Mouse (Mus musculus): ENCODE data around the gene Gm20388. TPM values are rescaled to one million over a fixed set of nuclear protein-coding genes. Genes with fewer than 3 reads are reported as not detected.
A peak's percentile ranks its signal among the peaks of the same experiment; 100 is the strongest.

Gm20388 gene
- polyA plus RNA-seq, 1 experiment: 0.36 TPM

GRCm38 (mm10) chr8:123989128-123989527 is 4078.5 kb downstream of the Gm20388 start:
- Histone ChIP-seq H3K9me3 (ENCODE audit: control insufficient read depth, low read length) (no peaks in the 10 kb centered on the region), H3K4me3 (replicated peaks) (peak overlapping the region; percentile 63), H3K36me3 (ENCODE audit: control insufficient read depth) (peaks cover 67% of the 10 kb centered on the region), H3K4me1 (ENCODE audit: control insufficient read depth) (peaks cover 91% of the 10 kb centered on the region), H3K27me3 (ENCODE audit: control insufficient read depth) (no peaks in the 10 kb centered on the region)
- TF ChIP-seq TAL1 (IDR thresholded peaks at IDR 0.05; ENCODE audit: low read length): no peak
- TF ChIP-seq GATA1 (IDR thresholded peaks at IDR 0.05; ENCODE audit: low read length): no peak

- Histone ChIP-seq H3K4me3 (replicated peaks) (peak overlapping the region; percentile 63), H3K36me3 (ENCODE audit: control insufficient read depth) (peaks cover 73% of the 10 kb centered on the region), H3K27me3 (ENCODE audit: control insufficient read depth) (no peaks in the 10 kb centered on the region), H3K4me1 (ENCODE audit: control insufficient read depth) (peaks cover 85% of the 10 kb centered on the region), H3K9me3 (ENCODE audit: control insufficient read depth, low read length) (no peaks in the 10 kb centered on the region)
- TF ChIP-seq TAL1 (IDR thresholded peaks at IDR 0.05; ENCODE audit: low read length): peak; percentile 70
- peak; percentile 58 for TF ChIP-seq GATA1 (IDR thresholded peaks at IDR 0.05; ENCODE audit: low read length)
These were observed 4079.8 kb downstream of the Gm20388 start for GRCm38 (mm10) chr8:123990277-123991049.

GRCm38 (mm10) chr8:123992587-123992986 is 4081.9 kb downstream of the Gm20388 start:
- H3K27me3 ChIP-seq (ENCODE audit: control insufficient read depth): no peaks in the 10 kb centered on the region
- no peak overlapping the region for H3K4me3 ChIP-seq (replicated peaks)
- peaks cover 63% of the 10 kb centered on the region for H3K4me1 ChIP-seq (ENCODE audit: control insufficient read depth)
- no peaks in the 10 kb centered on the region for H3K9me3 ChIP-seq (ENCODE audit: control insufficient read depth, low read length)
- TF ChIP-seq TAL1 (IDR thresholded peaks at IDR 0.05; ENCODE audit: low read length) (no peak), GATA1 (IDR thresholded peaks at IDR 0.05; ENCODE audit: low read length) (no peak)
- peaks cover 76% of the 10 kb centered on the region for H3K36me3 ChIP-seq (ENCODE audit: control insufficient read depth)

GRCm38 (mm10) chr8:123993597-123993996 is 4083.0 kb downstream of the Gm20388 start:
- Histone ChIP-seq H3K4me1 (ENCODE audit: control insufficient read depth) (peaks cover 57% of the 10 kb centered on the region), H3K27me3 (ENCODE audit: control insufficient read depth) (no peaks in the 10 kb centered on the region), H3K36me3 (ENCODE audit: control insufficient read depth) (peaks cover 82% of the 10 kb centered on the region), H3K9me3 (ENCODE audit: control insufficient read depth, low read length) (no peaks in the 10 kb centered on the region), H3K4me3 (replicated peaks) (no peak overlapping the region)
- TF ChIP-seq TAL1 (IDR thresholded peaks at IDR 0.05; ENCODE audit: low read length) (no peak), GATA1 (IDR thresholded peaks at IDR 0.05; ENCODE audit: low read length) (no peak)

- Histone ChIP-seq H3K36me3 (ENCODE audit: control insufficient read depth) (peaks cover 86% of the 10 kb centered on the region), H3K4me1 (ENCODE audit: control insufficient read depth) (peaks cover 53% of the 10 kb centered on the region)
- TF ChIP-seq GATA1 (IDR thresholded peaks at IDR 0.05; ENCODE audit: low read length) (no peak), TAL1 (IDR thresholded peaks at IDR 0.05; ENCODE audit: low read length) (no peak)
These were observed 4083.4 kb downstream of the Gm20388 start for GRCm38 (mm10) chr8:123993997-123994396.

GRCm38 (mm10) chr8:123999568-123999967 is 4088.9 kb downstream of the Gm20388 start:
- peaks cover 19% of the 10 kb centered on the region for H3K4me1 ChIP-seq (ENCODE audit: control insufficient read depth)
- TF ChIP-seq GATA1 (IDR thresholded peaks at IDR 0.05; ENCODE audit: low read length) (no peak), TAL1 (IDR thresholded peaks at IDR 0.05; ENCODE audit: low read length) (no peak)
- no peaks in the 10 kb centered on the region for H3K9me3 ChIP-seq (ENCODE audit: control insufficient read depth, low read length)
- no peak overlapping the region for H3K4me3 ChIP-seq (replicated peaks)
- no peaks in the 10 kb centered on the region for H3K27me3 ChIP-seq (ENCODE audit: control insufficient read depth)
- peaks cover 97% of the 10 kb centered on the region for H3K36me3 ChIP-seq (ENCODE audit: control insufficient read depth)

More at GRCm38 (mm10) chr8:123993997-123994396, 4083.4 kb downstream of the Gm20388 start:
- H3K9me3 ChIP-seq (ENCODE audit: control insufficient read depth, low read length): no peaks in the 10 kb centered on the region
- no peaks in the 10 kb centered on the region for H3K27me3 ChIP-seq (ENCODE audit: control insufficient read depth)
- H3K4me3 ChIP-seq (replicated peaks): no peak overlapping the region

GRCm38 (mm10) chr8:124002546-124003108 is 4092.0 kb downstream of the Gm20388 start:
- no peaks in the 10 kb centered on the region for H3K9me3 ChIP-seq (ENCODE audit: control insufficient read depth, low read length)
- no peaks in the 10 kb centered on the region for H3K27me3 ChIP-seq (ENCODE audit: control insufficient read depth)
- TF ChIP-seq TAL1 (IDR thresholded peaks at IDR 0.05; ENCODE audit: low read length) (no peak), GATA1 (IDR thresholded peaks at IDR 0.05; ENCODE audit: low read length) (no peak)
- peaks cover 16% of the 10 kb centered on the region for H3K4me1 ChIP-seq (ENCODE audit: control insufficient read depth)
- peaks cover 99% of the 10 kb centered on the region for H3K36me3 ChIP-seq (ENCODE audit: control insufficient read depth)
- no peak overlapping the region for H3K4me3 ChIP-seq (replicated peaks)

- no peak overlapping the region for H3K4me3 ChIP-seq (replicated peaks)
- TF ChIP-seq TAL1 (IDR thresholded peaks at IDR 0.05; ENCODE audit: low read length): no peak
- no peak for TF ChIP-seq GATA1 (IDR thresholded peaks at IDR 0.05; ENCODE audit: low read length)
- H3K36me3 ChIP-seq (ENCODE audit: control insufficient read depth): peaks cover 92% of the 10 kb centered on the region
- H3K4me1 ChIP-seq (ENCODE audit: control insufficient read depth): peaks cover 34% of the 10 kb centered on the region
- H3K9me3 ChIP-seq (ENCODE audit: control insufficient read depth, low read length): no peaks in the 10 kb centered on the region
- no peaks in the 10 kb centered on the region for H3K27me3 ChIP-seq (ENCODE audit: control insufficient read depth)
These were observed 4097.2 kb downstream of the Gm20388 start for GRCm38 (mm10) chr8:124007829-124008228.

- Histone ChIP-seq H3K36me3 (ENCODE audit: control insufficient read depth) (peaks cover 81% of the 10 kb centered on the region), H3K4me3 (replicated peaks) (no peak overlapping the region), H3K27me3 (ENCODE audit: control insufficient read depth) (no peaks in the 10 kb centered on the region), H3K4me1 (ENCODE audit: control insufficient read depth) (peaks cover 63% of the 10 kb centered on the region), H3K9me3 (ENCODE audit: control insufficient read depth, low read length) (no peaks in the 10 kb centered on the region)
- no peak for TF ChIP-seq GATA1 (IDR thresholded peaks at IDR 0.05; ENCODE audit: low read length)
- TF ChIP-seq TAL1 (IDR thresholded peaks at IDR 0.05; ENCODE audit: low read length): no peak
These were observed 4100.9 kb downstream of the Gm20388 start for GRCm38 (mm10) chr8:124011580-124011979.

All from erythroblast, embryonic 14.5 days (primary cell).